Mouse (Mus musculus) C2C12 (cell line): Measurements from ENCODE around the gene Pfkp. TPM values are rescaled to one million over a fixed set of nuclear protein-coding genes. Genes with fewer than 3 reads are reported as not detected.

Experiments
- H3K27me3 ChIP-seq: one replicate; pipeline ENCODE4 v1.6.1; 2011; ENCODE audit not compliant: control insufficient read depth, insufficient read depth, insufficient read length
- H3K36me3 ChIP-seq: one replicate; pipeline ENCODE4 v1.6.1; 2011; ENCODE audit not compliant: control insufficient read depth, insufficient read depth
- H3K4me3 ChIP-seq: one replicate; pipeline ENCODE4 v1.5.1; 2011; ENCODE audit warnings: mild to moderate bottlenecking, control low read depth; ENCODE audit not compliant: poor library complexity, insufficient read depth, severe bottlenecking
- H3K79me2 ChIP-seq: one replicate; pipeline ENCODE4 v1.6.1; 2011; ENCODE audit not compliant: control insufficient read depth, insufficient read depth
- H3K79me3 ChIP-seq: one replicate; pipeline ENCODE4 v1.6.1; 2011; ENCODE audit warnings: low read depth, control low read depth
- H3ac ChIP-seq: one replicate; pipeline ENCODE3; 2011; ENCODE audit warnings: low read depth; ENCODE audit not compliant: control insufficient read depth, insufficient read length
- CEBPB ChIP-seq: IDR thresholded peaks from one replicate; pipeline ENCODE4 v1.6.1; 2011; ENCODE audit warnings: low read depth, mild to moderate bottlenecking, control low read depth, moderate library complexity
- CTCF ChIP-seq: IDR thresholded peaks from one replicate; pipeline ENCODE4 v1.5.1; 2011; ENCODE audit not compliant: control insufficient read depth, insufficient read depth, insufficient read length
- FOSL1 ChIP-seq: IDR thresholded peaks from one replicate; pipeline ENCODE4 v1.8.0; 2011; ENCODE audit warnings: mild to moderate bottlenecking, low read length; ENCODE audit not compliant: poor library complexity, insufficient read depth, severe bottlenecking
- MAX ChIP-seq: IDR thresholded peaks from one replicate; pipeline ENCODE4 v1.6.1; 2011; ENCODE audit warnings: mild to moderate bottlenecking, control low read depth
- MYOD1 ChIP-seq: IDR thresholded peaks from one replicate; pipeline ENCODE4 v1.6.1; 2011; ENCODE audit warnings: low read depth; ENCODE audit not compliant: control insufficient read depth, insufficient read length
- MYOG ChIP-seq: IDR thresholded peaks from one replicate; pipeline ENCODE4 v1.6.1; 2011; ENCODE audit not compliant: control insufficient read depth, insufficient read length; ENCODE audit errors: extremely low read depth
- USF1 ChIP-seq: IDR thresholded peaks from one replicate; pipeline ENCODE4 v1.6.1; 2011; ENCODE audit warnings: low read depth, mild to moderate bottlenecking, control low read depth, moderate library complexity
- polyA plus RNA-seq: library from polyadenylated mRNA; unstranded; fragments of >200 nt; fragmentation: generic; extraction: Trizol; gene quantifications from one replicate; pipeline ENCODE4 v1.2.1, GENCODE M21; 2012; ENCODE audit warnings: missing spikeins

Gene Pfkp
- polyA plus RNA-seq, 1 experiment, result 38.7 TPM

DNA sequence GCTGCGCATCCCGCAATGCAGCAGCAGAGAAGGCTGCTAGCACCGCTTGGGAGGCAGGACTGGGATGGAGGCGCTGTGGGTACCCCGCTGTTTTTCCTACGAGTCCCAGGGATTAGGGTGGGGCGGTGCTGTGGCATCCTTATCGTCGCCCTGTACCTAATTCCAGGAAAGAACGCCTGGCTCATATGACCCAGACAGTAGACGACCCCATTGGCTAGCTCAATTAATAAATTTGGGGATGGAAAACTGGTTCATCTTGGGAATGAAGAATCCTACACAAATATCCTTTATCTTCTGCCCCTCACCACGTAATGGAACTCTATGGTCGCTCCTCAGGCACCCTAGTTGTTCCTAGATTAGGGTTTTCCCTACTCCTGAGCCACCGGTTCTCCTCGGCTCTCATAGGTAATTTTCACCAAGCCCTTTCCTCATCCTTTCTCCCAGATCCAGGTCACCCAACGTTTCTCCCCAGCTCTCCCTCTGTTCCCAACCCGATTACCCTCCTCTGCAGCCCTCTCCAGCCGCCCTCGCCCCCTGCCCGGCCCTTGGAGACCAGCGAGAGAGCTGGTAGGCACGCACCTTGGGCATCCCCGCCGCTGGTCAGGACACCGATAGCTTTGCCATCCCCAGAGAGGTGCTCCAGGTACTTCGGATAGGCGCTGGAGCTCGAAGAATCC lies 447 bp downstream of the Pfkp start:
- H3ac ChIP-seq, result peak overlapping the region; percentile 56
- no peaks in the 10 kb centered on the region for H3K79me2 ChIP-seq
- no peak for TF ChIP-seq FOSL1
- no peak for TF ChIP-seq MAX
- no peak for TF ChIP-seq USF1
- TF ChIP-seq MYOD1, result no peak
- TF ChIP-seq CEBPB, result no peak
- no peak for TF ChIP-seq MYOG
- TF ChIP-seq CTCF, result no peak
- H3K36me3 ChIP-seq, result no peaks in the 10 kb centered on the region
- H3K4me3 ChIP-seq, result peak overlapping the region; percentile 37
- H3K79me3 ChIP-seq, result no peaks in the 10 kb centered on the region
- H3K27me3 ChIP-seq, result no peaks in the 10 kb centered on the region

DNA sequence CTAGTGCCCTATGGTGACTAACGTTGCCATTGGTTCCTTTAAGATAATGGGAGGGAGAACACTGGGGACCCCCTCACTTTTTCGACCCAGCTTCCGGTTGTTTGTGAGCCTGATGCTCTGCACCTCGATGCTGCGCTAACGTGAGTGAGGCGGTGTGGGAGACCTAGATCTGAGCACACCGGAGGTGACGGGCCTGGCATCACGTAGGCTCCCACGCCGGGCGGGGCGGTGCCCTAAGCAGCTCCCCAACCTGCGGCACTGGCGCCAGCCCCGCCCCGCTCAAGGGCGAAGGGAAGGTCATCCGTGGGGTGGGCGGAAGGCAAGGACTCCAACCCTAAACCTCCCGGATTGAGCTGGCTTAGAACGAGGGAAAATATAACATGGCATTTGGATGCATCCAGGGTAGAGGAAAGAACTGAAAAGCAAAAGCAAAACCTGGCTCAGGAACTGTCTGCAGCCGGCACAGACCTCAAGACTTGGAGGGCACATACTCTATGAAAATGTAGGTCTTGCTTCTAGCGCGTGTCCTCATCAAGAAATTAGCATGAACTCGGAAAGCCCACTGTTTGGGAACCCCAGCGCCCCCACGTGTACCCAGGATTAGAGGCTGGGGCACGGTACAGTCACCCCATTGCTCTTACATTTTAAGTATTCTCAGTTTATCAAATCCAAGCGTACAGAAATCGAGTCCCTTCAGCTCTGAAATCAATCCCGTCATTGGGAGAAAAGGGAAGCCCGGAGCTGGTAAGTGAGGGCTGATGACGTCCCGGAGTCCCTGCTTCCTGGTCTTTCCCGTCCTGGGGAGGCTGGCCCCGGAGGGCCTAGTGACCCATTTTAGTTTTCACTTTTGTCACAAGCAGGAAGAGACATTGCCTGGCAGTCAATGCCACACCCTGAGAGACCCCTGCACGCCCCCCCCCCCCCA lies 1.2 kb downstream of the Pfkp start:
- H3K36me3 ChIP-seq, result no peaks in the 10 kb centered on the region
- H3K27me3 ChIP-seq, result no peaks in the 10 kb centered on the region
- peak overlapping the region; percentile 37 for H3K4me3 ChIP-seq
- no peak for TF ChIP-seq FOSL1
- no peak for TF ChIP-seq MYOD1
- no peaks in the 10 kb centered on the region for H3K79me2 ChIP-seq
- peak overlapping the region; percentile 56 for H3ac ChIP-seq
- no peaks in the 10 kb centered on the region for H3K79me3 ChIP-seq

DNA sequence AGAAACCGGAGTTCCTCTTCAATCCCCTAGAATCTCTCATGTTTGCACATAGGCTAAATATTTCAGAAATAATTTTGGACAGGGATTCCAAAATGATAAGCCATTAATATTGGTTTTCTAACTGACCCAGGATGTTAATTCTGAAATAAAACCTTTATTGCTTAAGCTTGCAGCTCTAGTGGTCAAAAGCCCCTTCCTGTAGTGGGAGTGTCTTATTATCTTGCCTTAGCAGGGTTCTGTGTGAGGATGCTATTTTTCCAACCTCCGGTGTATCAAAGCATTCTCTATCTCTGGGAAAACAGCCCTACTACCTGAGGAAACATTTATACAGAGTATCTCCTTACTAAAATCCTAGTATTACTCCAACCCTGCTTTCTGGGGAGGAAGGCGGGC lies 1.9 kb downstream of the Pfkp start:
- Histone ChIP-seq H3K27me3 (no peaks in the 10 kb centered on the region), H3K79me3 (no peaks in the 10 kb centered on the region), H3K36me3 (no peaks in the 10 kb centered on the region), H3K4me3 (peak overlapping the region; percentile 37), H3K79me2 (no peaks in the 10 kb centered on the region), H3ac (no peak overlapping the region)
- TF ChIP-seq MYOG, result no peak
- TF ChIP-seq USF1, result no peak
- TF ChIP-seq MAX, result no peak
- TF ChIP-seq MYOD1, result no peak
- no peak for TF ChIP-seq FOSL1
- TF ChIP-seq CEBPB, result no peak
- no peak for TF ChIP-seq CTCF

DNA sequence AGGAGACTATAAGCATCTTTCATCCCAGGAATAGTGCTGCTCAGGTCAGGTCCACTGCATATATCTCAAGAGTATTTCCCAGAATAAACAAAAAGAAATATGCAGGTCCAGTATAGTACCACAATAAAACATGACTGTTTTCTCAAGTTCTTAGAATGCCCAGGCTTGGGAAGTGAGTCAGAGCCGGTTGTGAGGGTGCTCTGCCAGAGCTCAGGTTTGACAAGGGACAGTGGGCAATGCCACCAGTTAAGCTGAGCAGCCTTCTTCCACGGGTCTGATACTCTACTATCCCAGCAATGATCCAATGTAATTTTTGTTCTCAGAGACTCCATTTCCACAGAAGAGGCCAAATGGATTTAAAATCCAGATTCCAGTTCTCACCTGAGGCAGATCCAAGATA lies 2.3 kb downstream of the Pfkp start:
- Histone ChIP-seq H3K36me3 (no peaks in the 10 kb centered on the region), H3K4me3 (no peak overlapping the region), H3K79me3 (no peaks in the 10 kb centered on the region), H3ac (no peak overlapping the region), H3K79me2 (no peaks in the 10 kb centered on the region), H3K27me3 (no peaks in the 10 kb centered on the region)
- TF ChIP-seq USF1, result no peak

DNA sequence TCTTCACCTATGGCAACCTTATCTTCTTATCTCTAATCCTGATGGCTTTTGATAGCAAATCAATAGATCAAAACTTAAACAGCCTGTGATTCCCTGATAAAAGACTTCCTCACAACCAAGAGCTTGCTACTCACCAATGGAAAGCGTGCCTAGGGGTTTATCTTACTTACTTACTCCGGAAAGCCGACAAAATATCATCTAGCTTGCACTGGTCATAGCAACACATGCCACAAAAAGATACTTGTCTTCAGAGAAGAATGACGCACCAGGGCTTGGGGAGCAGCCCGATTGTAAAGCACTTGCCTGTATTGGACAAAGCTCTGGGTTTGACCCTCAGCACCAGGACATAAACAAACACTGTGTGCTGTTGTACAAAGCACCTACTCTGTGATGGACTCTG lies 4.6 kb downstream of the Pfkp start:
- no peaks in the 10 kb centered on the region for H3K79me2 ChIP-seq
- H3ac ChIP-seq, result no peak overlapping the region
- no peaks in the 10 kb centered on the region for H3K27me3 ChIP-seq
- H3K36me3 ChIP-seq, result no peaks in the 10 kb centered on the region
- no peaks in the 10 kb centered on the region for H3K79me3 ChIP-seq
- H3K4me3 ChIP-seq, result no peak overlapping the region
- TF ChIP-seq CTCF (no peak), MYOD1 (no peak), CEBPB (no peak), USF1 (no peak), FOSL1 (no peak), MYOG (no peak), MAX (no peak)

DNA sequence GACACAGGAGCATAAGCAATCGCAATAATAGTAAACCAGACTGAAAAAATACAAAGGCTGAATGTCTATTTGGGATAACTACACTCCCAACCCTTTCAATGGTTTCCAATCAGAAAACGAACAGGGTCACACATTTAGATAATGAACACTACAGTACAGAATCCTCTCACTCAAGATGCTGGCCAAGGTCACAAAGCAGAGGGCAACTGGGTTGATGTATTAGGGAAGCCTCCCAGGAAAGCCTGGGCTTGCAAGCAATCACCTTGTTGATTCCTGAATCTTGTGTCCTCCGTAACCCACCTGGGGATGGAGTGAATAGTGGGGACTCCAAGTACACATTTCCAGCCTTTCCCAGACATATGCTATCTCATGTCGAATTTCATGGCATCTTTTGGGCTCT lies 5.6 kb downstream of the Pfkp start:
- TF ChIP-seq MYOG, result no peak
- Histone ChIP-seq H3K79me2 (no peaks in the 10 kb centered on the region), H3ac (no peak overlapping the region), H3K4me3 (no peak overlapping the region), H3K36me3 (no peaks in the 10 kb centered on the region), H3K27me3 (no peaks in the 10 kb centered on the region), H3K79me3 (no peaks in the 10 kb centered on the region)
